Mouse (Mus musculus) liver, adult 2 months (tissue): ENCODE measurements around the gene Eddm3b.

Experiments
- CTCF ChIP-seq: fragments of 200-500 bp; IDR thresholded peaks from 2 replicates; pipeline ENCODE4 v1.5.1; 2011; ENCODE audit warnings: low read depth, low read length, control low read depth
- POLR2A ChIP-seq: fragments of 200-500 bp; IDR thresholded peaks from 2 replicates; pipeline ENCODE4 v1.6.1; 2011; ENCODE audit warnings: low read length, control low read depth; ENCODE audit not compliant: insufficient read depth; ENCODE audit errors: extremely low read depth

DNA sequence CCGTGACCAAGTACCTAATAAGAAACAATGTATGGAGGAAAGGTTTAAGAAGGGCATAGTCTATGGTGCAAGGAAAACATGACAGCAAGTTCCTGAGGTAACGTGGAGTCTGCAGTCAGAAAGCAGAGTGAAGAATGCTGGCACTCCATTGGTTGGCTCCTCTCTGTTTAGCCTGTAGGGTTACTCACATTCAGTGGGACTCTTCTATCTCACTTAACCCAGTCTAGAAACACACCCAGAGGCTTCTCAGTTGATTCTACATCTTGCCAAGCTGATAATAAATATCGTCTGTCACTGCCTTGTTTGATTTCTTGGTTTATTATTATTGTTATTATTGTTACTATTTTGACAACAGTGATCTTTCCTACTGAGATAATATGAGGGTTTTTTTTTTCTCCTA, 28.3 kb downstream of the Eddm3b start:
- TF ChIP-seq CTCF (no peak), POLR2A (no peak)
